Mouse (Mus musculus): ENCODE measurements around the gene Cd72. TPM values are rescaled to one million over a fixed set of nuclear protein-coding genes. Genes with fewer than 3 reads are reported as not detected.

The Cd72 gene
- total and polyA plus RNA-seq, 3 experiments: 24.0 to 61.4 (median 55.9) TPM

GRCm38 (mm10) chr4:43499407-43500333 is 45.2 kb upstream of the Cd72 start, which contains the start of gene Arhgef39:
Arhgef39 (minus strand) TSS chr4:43499695.
- peak within 1 kb of the TSS; percentile 4; the same call in 1 of the 2 replicates for H3K9ac ChIP-seq (ENCODE audit: insufficient read depth, low read depth)
- no peaks in the 10 kb centered on the region for H3K79me2 ChIP-seq (replicated peaks; ENCODE audit: control insufficient read depth, extremely low read depth, insufficient read depth, poor library complexity, severe bottlenecking)
- H3K4me2 ChIP-seq (ENCODE audit: insufficient read depth, low read depth, poor library complexity, severe bottlenecking): peak within 1 kb of the TSS; percentile 58
- H3K9me3 ChIP-seq (replicated peaks; ENCODE audit: low read length): no peaks in the 10 kb centered on the region
- peak within 1 kb of the TSS; percentile 51 to 64 (median 59) for H3K4me3 ChIP-seq (replicated peaks in 1 of 3; ENCODE audit: low read depth in 2 of 3, low read length in 2 of 3, poor library complexity in 1 of 3)
- TF ChIP-seq JUND (conservative IDR thresholded peaks at IDR 0.05; ENCODE audit: low read depth, low read length): no peak
- TF ChIP-seq JUN (IDR thresholded peaks at IDR 0.05; ENCODE audit: insufficient read depth, low read depth, low read length): no peak
- no peak for TF ChIP-seq USF1 (IDR thresholded peaks at IDR 0.05; ENCODE audit: low read depth, low read length)
- no peak for TF ChIP-seq MAX (IDR thresholded peaks at IDR 0.05; ENCODE audit: low read length)
- no peak for TF ChIP-seq HCFC1 (IDR thresholded peaks at IDR 0.05; ENCODE audit: low read depth, low read length)
- TF ChIP-seq NELFE (IDR thresholded peaks at IDR 0.05; ENCODE audit: low read depth, low read length): peak; percentile 44; the same call in 1 of the 2 replicates
- no peak for TF ChIP-seq MYC (IDR thresholded peaks at IDR 0.05; ENCODE audit: low read depth, low read length)
- no peak for TF ChIP-seq TBP (conservative IDR thresholded peaks at IDR 0.05; ENCODE audit: low read depth, low read length)
- peak; percentile 96 for TF ChIP-seq NRF1 (IDR thresholded peaks at IDR 0.05; ENCODE audit: low read depth, low read length)
- no peak for TF ChIP-seq RAD21 (IDR thresholded peaks at IDR 0.05; ENCODE audit: low read depth, low read length)
- no peak for TF ChIP-seq SMC3 (IDR thresholded peaks at IDR 0.05; ENCODE audit: low read depth, low read length)
- TF ChIP-seq ELF1 (IDR thresholded peaks at IDR 0.05; ENCODE audit: low read depth, low read length): no peak
- peak; percentile 38; the same call in 1 of the 2 replicates for TF ChIP-seq POLR2A (IDR thresholded peaks at IDR 0.05; ENCODE audit: low read depth, low read length)
- TF ChIP-seq USF2 (conservative IDR thresholded peaks at IDR 0.05; ENCODE audit: low read depth, low read length): no peak
- TF ChIP-seq PAX5 (IDR thresholded peaks at IDR 0.05; ENCODE audit: low read length): no peak
- no peak for TF ChIP-seq BHLHE40 (IDR thresholded peaks at IDR 0.05; ENCODE audit: low read depth, low read length)
- TF ChIP-seq ZMIZ1 (IDR thresholded peaks at IDR 0.05; ENCODE audit: low read depth, low read length): no peak
- no peak for TF ChIP-seq MAZ (IDR thresholded peaks at IDR 0.05; ENCODE audit: low read depth, low read length)
- no peak for TF ChIP-seq ZNF384 (IDR thresholded peaks at IDR 0.05; ENCODE audit: low read depth, low read length)
- TF ChIP-seq EP300 (IDR thresholded peaks at IDR 0.05; ENCODE audit: low read length): no peak
- TF ChIP-seq IRF4 (IDR thresholded peaks at IDR 0.05; ENCODE audit: low read depth, low read length): no peak
- TF ChIP-seq MXI1 (IDR thresholded peaks at IDR 0.05; ENCODE audit: low read depth, low read length): peak; percentile 35; the same call in 1 of the 2 replicates
- no peak for TF ChIP-seq UBTF (IDR thresholded peaks at IDR 0.05; ENCODE audit: low read depth, low read length)
- H3K27me3 ChIP-seq (replicated peaks): peaks cover 49% of the 10 kb centered on the region
- in situ Hi-C loops (cut with MboI; ENCODE audit: low pct_ligation_motif_present, low pct_unique_long_range_greater_than_20kb, low sequenced_read_pairs) (no loop called here), dilution Hi-C loops (cut with MboI; ENCODE audit: extremely low pct_ligation_motif_present, extremely low pct_unique_long_range_greater_than_20kb, low sequenced_read_pairs) (no loop called here)
- H3K27ac ChIP-seq (ENCODE audit: insufficient read depth, low read depth): no peak within 1 kb of the TSS
- peak; percentile 58 for DNase-seq (ENCODE audit: extremely low read depth)
- peaks cover 0 to 17% of the 10 kb centered on the region in 2 experiments; a peak in 2 of 4 replicates for H3K4me1 ChIP-seq (ENCODE audit: control insufficient read depth in 1 of 2, insufficient read depth in 2 of 2)
- peaks cover 4 to 31% of the 10 kb centered on the region in 2 experiments for H3K36me3 ChIP-seq (replicated peaks in 1 of 2; ENCODE audit: control insufficient read depth in 1 of 2, insufficient read depth in 1 of 2, low read length in 1 of 2)
